Mouse (Mus musculus) intestine, embryonic 15.5 days (tissue): ENCODE data around the gene Eri3. TPM values are rescaled to one million over a fixed set of nuclear protein-coding genes. Genes with fewer than 3 reads are reported as not detected.

Experiments
- ATAC-seq: fragments of 200-750 bp; cut with Nextera tagmentation; 2 replicates; pipeline ENCODE4 v1.8.0; 2017; ENCODE audit warnings: moderate TSS enrichment, moderate library complexity
- H3K27ac ChIP-seq: fragments of 300-500 bp; sonication (generic); 2 replicates; pipeline ENCODE4 v1.5.1; 2015; ENCODE audit warnings: mild to moderate bottlenecking, inconsistent platforms
- H3K27me3 ChIP-seq: fragments of 300-500 bp; sonication (generic); replicated peaks from 2 replicates; pipeline ENCODE4 v1.6.1; 2015; ENCODE audit warnings: inconsistent platforms
- H3K36me3 ChIP-seq: fragments of 300-500 bp; sonication (generic); 2 replicates; pipeline ENCODE4 v1.6.1; 2015; ENCODE audit warnings: inconsistent platforms
- H3K4me1 ChIP-seq: fragments of 300-500 bp; sonication (generic); replicated peaks from 2 replicates; pipeline ENCODE4 v1.6.1; 2015; ENCODE audit warnings: inconsistent platforms
- H3K4me2 ChIP-seq: fragments of 300-500 bp; sonication (generic); replicated peaks from 2 replicates; pipeline ENCODE4 v1.6.1; 2015; ENCODE audit warnings: mild to moderate bottlenecking, inconsistent platforms
- H3K4me3 ChIP-seq: fragments of 300-500 bp; sonication (generic); replicated peaks from 2 replicates; pipeline ENCODE4 v1.5.1; 2015; ENCODE audit warnings: inconsistent platforms
- H3K9ac ChIP-seq: fragments of 300-500 bp; sonication (generic); 2 replicates; pipeline ENCODE4 v1.6.1; 2015; ENCODE audit warnings: inconsistent platforms
- H3K9me3 ChIP-seq: fragments of 300-500 bp; sonication (generic); 2 replicates; pipeline ENCODE4 v1.6.1; 2016; ENCODE audit warnings: inconsistent platforms
- WGBS: fragments of 180-500 bp; shearing (Covaris S2); methylation state at CpG from one replicate; pipeline ENCODE4 v1.1.7; 2015; 5-methylcytosine and 5-hydroxymethylcytosine counted together
- polyA plus RNA-seq: library from polyadenylated mRNA; unstranded; fragments of >200 nt; fragmentation: Nextera tagmentation; extraction: Ambion mirVana; gene quantifications from 2 replicates; pipeline ENCODE4 v1.2.1, GENCODE M21; 2015

Gene Eri3
- polyA plus RNA-seq, 1 experiment from 2014 or later = 102 TPM

DNA sequence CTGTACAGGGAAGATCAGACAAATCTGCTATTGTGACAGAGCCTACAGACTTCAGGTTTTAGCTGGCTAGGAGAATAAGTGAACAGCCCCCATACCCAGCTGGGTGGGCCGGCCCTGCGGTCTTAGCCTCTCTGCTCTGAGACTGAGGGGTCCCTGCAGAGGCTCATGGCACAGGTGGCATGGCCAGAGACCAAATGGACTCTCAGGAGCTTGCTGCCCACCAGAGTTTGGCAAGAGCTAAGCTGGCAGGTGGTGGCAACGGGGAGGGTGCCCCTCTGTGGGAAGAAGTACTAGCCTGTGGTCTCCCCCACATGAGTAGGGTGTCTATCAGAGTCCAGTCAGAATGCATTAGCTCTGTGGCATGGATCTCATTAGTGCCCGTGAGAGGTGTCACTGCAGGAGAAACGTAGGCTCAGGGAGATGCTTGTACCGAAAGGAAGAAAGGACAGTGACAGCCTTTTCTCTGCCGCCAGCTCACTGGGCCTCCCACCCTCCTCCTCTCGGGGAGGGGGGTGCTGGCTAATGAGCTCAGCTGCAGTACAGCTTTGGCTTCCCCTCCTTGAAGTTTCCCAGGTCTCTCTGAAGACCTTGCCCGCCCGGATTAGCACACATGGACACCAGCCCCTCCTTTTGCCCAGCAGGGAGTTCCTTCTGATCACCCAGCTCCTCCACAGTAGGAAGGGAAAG lies 104.0 kb downstream of the Eri3 start:
- H3K9me3 ChIP-seq = no peaks in the 10 kb centered on the region
- H3K27me3 ChIP-seq = no peaks in the 10 kb centered on the region
- 0 out of 2 replicates have a peak, but pooled peaks cover 2% of the 10 kb centered on the region for H3K36me3 ChIP-seq
- 33% methylated on average over 10 of the region's 10 CpGs for WGBS
- no peak overlapping the region for H3K9ac ChIP-seq
- H3K4me1 ChIP-seq = peaks cover 13% of the 10 kb centered on the region; the same call in 1 of the 2 replicates
- H3K4me3 ChIP-seq = no peak overlapping the region
- no peak overlapping the region for H3K4me2 ChIP-seq
- no peak for ATAC-seq
- no peak overlapping the region for H3K27ac ChIP-seq

- H3K9me3 ChIP-seq = no peaks in the 10 kb centered on the region
- H3K27me3 ChIP-seq = no peaks in the 10 kb centered on the region
- H3K36me3 ChIP-seq = peaks cover 2% of the 10 kb centered on the region; the same call in 1 of the 2 replicates
- H3K9ac ChIP-seq = no peak overlapping the region
- H3K4me2 ChIP-seq = no peak overlapping the region
- no peak overlapping the region for H3K27ac ChIP-seq
- WGBS = 65% methylated on average over 9 of the region's 9 CpGs
- no peak overlapping the region for H3K4me3 ChIP-seq
- H3K4me1 ChIP-seq = peaks cover 13% of the 10 kb centered on the region; the same call in 1 of the 2 replicates
- no peak for ATAC-seq
Measured at GRCm38 (mm10) chr4:117654703-117655499, 104.7 kb downstream of the Eri3 start.

DNA sequence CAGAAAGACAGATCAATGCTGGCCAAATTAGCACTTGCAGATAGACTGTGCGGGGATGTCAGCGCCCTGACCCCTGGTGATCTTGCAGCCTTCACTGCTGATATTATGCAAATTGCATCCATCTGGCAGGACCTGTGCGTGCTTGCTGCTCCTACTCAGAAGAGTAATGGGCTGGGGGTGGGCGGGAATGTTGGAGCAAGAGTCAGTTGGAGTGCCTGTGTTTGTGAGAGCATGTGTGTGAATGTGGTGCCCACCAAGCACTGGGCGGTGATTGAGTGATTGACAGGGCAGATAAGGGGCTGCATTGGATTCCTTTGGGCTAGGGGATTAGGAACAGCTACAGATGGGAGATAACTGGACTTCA lies 105.3 kb downstream of the Eri3 start:
- H3K9me3 ChIP-seq = no peaks in the 10 kb centered on the region
- peaks cover 2% of the 10 kb centered on the region; the same call in 1 of the 2 replicates for H3K36me3 ChIP-seq
- H3K9ac ChIP-seq = no peak overlapping the region
- no peak overlapping the region for H3K4me3 ChIP-seq
- WGBS = 60% methylated on average over 5 of the region's 5 CpGs
- no peak overlapping the region for H3K4me2 ChIP-seq
- H3K27me3 ChIP-seq = no peaks in the 10 kb centered on the region
- ATAC-seq = no peak
- H3K27ac ChIP-seq = no peak overlapping the region
- peaks cover 13% of the 10 kb centered on the region; the same call in 1 of the 2 replicates for H3K4me1 ChIP-seq

GRCm38 (mm10) chr4:117656961-117657360 lies 106.8 kb downstream of the Eri3 start:
- 49% methylated on average over 6 of the region's 6 CpGs for WGBS
- ATAC-seq = no peak
- Histone ChIP-seq H3K4me1 (peaks cover 13% of the 10 kb centered on the region; the same call in 1 of the 2 replicates), H3K27ac (no peak overlapping the region), H3K4me2 (no peak overlapping the region), H3K9ac (no peak overlapping the region), H3K4me3 (no peak overlapping the region), H3K36me3 (peaks cover 2% of the 10 kb centered on the region; the same call in 1 of the 2 replicates), H3K9me3 (no peaks in the 10 kb centered on the region), H3K27me3 (no peaks in the 10 kb centered on the region)

DNA sequence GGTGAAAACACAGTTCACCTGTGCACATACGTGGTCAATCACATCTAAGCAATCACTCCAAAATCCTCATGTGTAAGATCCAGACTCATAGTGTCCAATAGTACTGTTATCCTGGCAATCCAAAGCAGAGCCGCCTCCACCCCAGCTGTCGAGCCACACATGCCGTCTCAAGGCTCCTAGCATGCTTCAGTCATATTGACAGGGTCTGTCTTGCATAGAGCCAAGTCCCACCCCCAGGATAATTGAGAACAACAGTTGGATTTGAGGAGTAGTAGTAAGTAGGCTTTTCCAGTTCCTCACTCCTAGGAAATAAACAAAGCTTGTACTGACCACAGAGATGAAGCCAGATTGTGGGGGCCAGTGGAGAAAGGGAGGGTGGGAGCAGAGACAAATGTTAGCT lies 107.5 kb downstream of the Eri3 start:
- peaks cover 13% of the 10 kb centered on the region; the same call in 1 of the 2 replicates for H3K4me1 ChIP-seq
- no peaks in the 10 kb centered on the region for H3K27me3 ChIP-seq
- H3K4me2 ChIP-seq = no peak overlapping the region
- no peak overlapping the region for H3K27ac ChIP-seq
- no peak for ATAC-seq
- peaks cover 2% of the 10 kb centered on the region; the same call in 1 of the 2 replicates for H3K36me3 ChIP-seq
- WGBS = 72% methylated on average over 4 of the region's 4 CpGs
- H3K9me3 ChIP-seq = no peaks in the 10 kb centered on the region
- H3K9ac ChIP-seq = no peak overlapping the region
- no peak overlapping the region for H3K4me3 ChIP-seq

DNA sequence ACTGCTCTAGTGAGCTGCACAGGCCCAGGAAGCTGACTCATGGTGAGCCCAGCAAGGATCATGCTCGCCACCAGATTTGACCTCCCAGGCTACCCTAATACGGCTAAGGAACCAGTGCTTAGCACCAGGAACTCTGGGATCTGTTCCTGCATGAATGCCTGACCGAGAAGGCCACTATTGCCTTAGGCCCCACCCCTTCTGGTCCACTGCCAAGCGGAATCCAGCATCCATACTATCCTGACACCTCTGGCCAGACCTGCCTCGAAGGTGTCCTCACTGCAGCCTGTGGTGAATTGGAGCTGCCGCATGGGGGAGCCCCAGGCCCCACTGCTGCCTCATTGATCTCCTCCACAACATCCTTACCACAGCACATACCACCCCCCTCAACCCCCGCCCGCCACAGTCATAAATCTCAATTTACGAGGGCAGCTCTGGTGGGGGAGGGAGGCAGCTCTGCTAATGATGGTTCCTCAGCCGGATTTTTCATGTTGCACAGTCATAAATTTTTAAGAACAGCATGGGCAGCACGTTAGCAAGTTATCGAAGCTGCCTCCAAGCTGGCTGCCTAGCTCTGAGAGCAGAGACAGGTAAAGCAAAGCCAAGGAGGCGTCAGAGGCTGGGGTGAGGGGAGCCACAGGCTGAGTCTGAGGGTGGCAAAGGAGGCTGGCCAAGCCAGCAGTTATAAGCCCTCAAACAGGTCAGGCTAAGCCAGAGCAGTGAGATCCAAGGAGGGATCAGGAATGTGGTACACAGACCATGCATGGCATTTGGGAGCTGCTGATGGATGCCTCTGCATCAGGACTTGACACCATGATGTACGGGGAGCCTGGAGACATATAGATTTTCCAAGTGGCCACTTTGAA lies 108.6 kb downstream of the Eri3 start:
- 25% methylated on average over 14 of the region's 14 CpGs for WGBS
- peak; percentile 88 for ATAC-seq
- Histone ChIP-seq H3K27me3 (no peaks in the 10 kb centered on the region), H3K4me1 (peaks cover 13% of the 10 kb centered on the region; the same call in 1 of the 2 replicates), H3K9me3 (no peaks in the 10 kb centered on the region), H3K4me3 (no peak overlapping the region), H3K4me2 (no peak overlapping the region), H3K36me3 (no peaks in the 10 kb centered on the region; the same call in 1 of the 2 replicates), H3K9ac (no peak overlapping the region), H3K27ac (0 out of 2 replicates have a peak overlapping the region, but pooled peaks have one; percentile 34)

DNA sequence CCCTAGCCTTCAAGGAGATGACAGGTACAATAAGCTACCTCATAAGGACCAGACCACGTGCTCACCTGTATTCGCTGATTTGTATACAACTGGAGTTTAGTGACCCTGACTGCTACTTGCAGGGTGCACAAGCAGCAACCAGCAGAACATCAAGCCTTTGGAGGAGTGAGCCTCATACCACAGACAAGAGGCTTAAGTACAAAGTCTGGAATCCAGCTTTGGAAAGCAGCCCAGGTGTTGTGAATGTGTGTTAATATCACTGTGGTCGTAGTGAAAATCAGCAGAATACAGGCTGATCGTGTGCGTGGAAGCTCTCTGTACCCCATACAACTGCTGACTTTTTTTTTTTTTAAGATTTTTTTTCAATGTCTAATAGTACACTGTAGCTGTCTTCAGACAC lies 109.8 kb downstream of the Eri3 start:
- ATAC-seq = no peak
- Histone ChIP-seq H3K9me3 (no peaks in the 10 kb centered on the region), H3K4me1 (peaks cover 13% of the 10 kb centered on the region; the same call in 1 of the 2 replicates), H3K27ac (no peak overlapping the region), H3K4me3 (no peak overlapping the region), H3K4me2 (no peak overlapping the region), H3K9ac (no peak overlapping the region), H3K27me3 (no peaks in the 10 kb centered on the region), H3K36me3 (no peaks in the 10 kb centered on the region; the same call in 1 of the 2 replicates)
- WGBS = 81% methylated on average over 5 of the region's 5 CpGs

DNA sequence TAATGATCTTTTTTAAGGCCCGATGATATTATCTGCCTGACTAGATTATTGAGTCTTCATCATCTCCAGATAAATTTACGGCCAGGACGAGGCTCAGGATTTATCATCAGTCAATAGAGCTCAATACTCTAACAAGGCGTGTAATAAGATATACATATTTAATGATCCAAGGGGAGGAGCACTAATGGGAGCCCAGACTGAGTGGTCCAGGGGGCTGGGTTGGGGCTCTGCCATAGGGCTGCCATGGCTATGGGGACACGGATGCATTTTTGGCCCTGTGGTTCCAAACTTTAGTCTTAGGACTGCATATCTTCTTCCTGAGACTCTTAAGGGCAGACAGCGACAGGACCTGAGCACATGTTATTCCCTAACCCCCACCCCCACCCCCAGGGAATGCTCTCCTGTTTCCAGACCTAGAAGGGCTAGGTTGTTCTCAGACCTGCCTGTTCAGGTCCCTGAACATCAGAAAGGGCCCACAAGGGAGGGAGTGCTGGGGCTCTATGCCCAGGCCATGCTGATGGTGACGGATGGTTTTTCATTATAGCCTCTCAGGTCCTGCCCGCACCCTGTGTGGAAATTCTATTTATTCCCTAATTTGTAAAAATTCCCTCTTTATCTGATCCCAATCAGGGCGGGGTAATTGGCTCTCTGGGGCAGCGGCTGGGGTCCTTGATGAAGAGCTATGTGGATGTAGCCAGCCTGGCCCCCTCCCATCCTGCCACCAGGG lies 114.4 kb downstream of the Eri3 start:
- Histone ChIP-seq H3K4me1 (no peaks in the 10 kb centered on the region), H3K9ac (no peak overlapping the region), H3K27me3 (no peaks in the 10 kb centered on the region), H3K4me2 (no peak overlapping the region), H3K36me3 (no peaks in the 10 kb centered on the region; the same call in 1 of the 2 replicates), H3K9me3 (no peaks in the 10 kb centered on the region), H3K27ac (no peak overlapping the region), H3K4me3 (no peak overlapping the region)
- WGBS = 84% methylated on average over 10 of the region's 10 CpGs
- ATAC-seq = no peak

GRCm38 (mm10) chr4:117665531-117665930 lies 115.4 kb downstream of the Eri3 start:
- Histone ChIP-seq H3K9ac (no peak overlapping the region), H3K9me3 (no peaks in the 10 kb centered on the region), H3K4me1 (no peaks in the 10 kb centered on the region), H3K4me3 (no peak overlapping the region), H3K4me2 (no peak overlapping the region), H3K27me3 (no peaks in the 10 kb centered on the region), H3K36me3 (no peaks in the 10 kb centered on the region), H3K27ac (no peak overlapping the region)
- 87% methylated on average over 7 of the region's 7 CpGs for WGBS
- no peak for ATAC-seq

DNA sequence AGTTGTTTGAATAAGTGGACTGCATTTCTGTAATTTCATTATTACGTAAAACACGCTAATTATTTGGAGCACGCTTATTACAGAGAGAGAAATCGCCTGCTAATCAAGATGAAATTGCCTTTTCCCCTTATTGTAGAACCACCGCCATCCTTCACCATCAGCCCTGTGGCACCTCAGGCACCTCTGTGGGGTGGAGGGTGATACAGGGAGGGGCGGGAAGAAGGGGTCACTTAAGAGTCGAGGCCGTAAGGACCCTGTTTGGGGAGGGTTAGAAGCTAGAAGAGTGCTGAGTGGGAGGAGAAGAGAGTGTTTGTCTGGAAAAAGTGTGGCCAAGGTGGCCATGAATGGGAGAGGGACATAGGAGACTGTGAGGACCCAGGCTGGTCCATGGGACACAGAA lies 115.9 kb downstream of the Eri3 start:
- no peaks in the 10 kb centered on the region for H3K4me1 ChIP-seq
- H3K9me3 ChIP-seq = no peaks in the 10 kb centered on the region
- no peak overlapping the region for H3K9ac ChIP-seq
- no peaks in the 10 kb centered on the region for H3K36me3 ChIP-seq
- H3K27me3 ChIP-seq = no peaks in the 10 kb centered on the region
- H3K4me3 ChIP-seq = no peak overlapping the region
- no peak overlapping the region for H3K27ac ChIP-seq
- WGBS = 76% methylated on average over 8 of the region's 8 CpGs
- H3K4me2 ChIP-seq = no peak overlapping the region
- ATAC-seq = no peak

DNA sequence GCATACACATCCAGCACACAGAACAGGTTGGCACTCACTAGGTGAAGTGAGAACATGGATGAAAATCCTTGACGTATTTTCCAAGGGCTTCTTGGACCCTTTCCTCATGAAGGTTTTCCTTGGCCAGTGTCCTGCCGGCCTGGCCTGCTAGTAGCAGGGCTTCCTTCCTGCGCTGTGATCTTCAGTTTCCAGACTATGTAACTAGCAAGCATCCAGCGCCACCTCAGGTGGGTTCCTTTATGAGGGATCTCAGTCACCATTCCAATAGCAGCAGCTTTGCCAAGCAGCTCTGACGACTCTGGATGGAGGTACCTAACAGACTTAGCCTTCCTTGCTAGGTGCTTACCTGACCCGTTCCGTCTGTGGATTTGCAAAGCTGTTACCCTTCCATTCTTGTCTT lies 119.7 kb downstream of the Eri3 start:
- H3K9ac ChIP-seq = no peak overlapping the region
- H3K27ac ChIP-seq = no peak overlapping the region
- ATAC-seq = no peak
- no peak overlapping the region for H3K4me2 ChIP-seq
- H3K9me3 ChIP-seq = no peaks in the 10 kb centered on the region
- no peaks in the 10 kb centered on the region for H3K4me1 ChIP-seq
- no peaks in the 10 kb centered on the region for H3K27me3 ChIP-seq
- peaks cover 15% of the 10 kb centered on the region for H3K36me3 ChIP-seq
- H3K4me3 ChIP-seq = no peak overlapping the region
- WGBS = 79% methylated on average over 7 of the region's 7 CpGs
